Mouse (Mus musculus) intestine, embryonic 16.5 days (tissue): ENCODE data around the gene Olfr403. TPM values are rescaled to one million over a fixed set of nuclear protein-coding genes. Genes with fewer than 3 reads are reported as not detected.

Experiments used
- polyA plus RNA-seq: library from polyadenylated mRNA; unstranded; fragments of >200 nt; fragmentation: Nextera tagmentation; extraction: Ambion mirVana; gene quantifications from 2 replicates; pipeline ENCODE4 v1.2.1, GENCODE M21; 2015

Olfr403 gene
- polyA plus RNA-seq, 1 experiment from 2014 or later: not detected

Other genes starting within 250 kb of the Olfr403 start
- gene Olfr23, start 249.6 kb upstream of the Olfr403 start, polyA plus RNA-seq: not detected in 2 replicates
- gene Olfr397, start 225.4 kb upstream of the Olfr403 start, polyA plus RNA-seq: not detected in 2 replicates
- gene Olfr398, start 195.8 kb upstream of the Olfr403 start, polyA plus RNA-seq: not detected in 2 replicates
- not detected in 2 replicates for gene Olfr139, start 129.7 kb upstream of the Olfr403 start, polyA plus RNA-seq
- gene Olfr399, start 129.6 kb upstream of the Olfr403 start, polyA plus RNA-seq: not detected in 2 replicates
- gene Zfp616, start 116.3 kb upstream of the Olfr403 start, polyA plus RNA-seq: 0.05 TPM in 1 of 2 replicates, not detected in the other
- not detected in 2 replicates for gene Olfr401, start 72.5 kb upstream of the Olfr403 start, polyA plus RNA-seq
- not detected in 2 replicates for gene Olfr402, start 32.7 kb upstream of the Olfr403 start, polyA plus RNA-seq
- gene Olfr43, start 25.1 kb downstream of the Olfr403 start, polyA plus RNA-seq: not detected in 2 replicates
- gene Olfr406, start 73.6 kb downstream of the Olfr403 start, polyA plus RNA-seq: not detected in 2 replicates
- gene Olfr59, start 97.5 kb downstream of the Olfr403 start, polyA plus RNA-seq: not detected in 2 replicates
- gene Olfr410, start 151.8 kb downstream of the Olfr403 start, polyA plus RNA-seq: not detected in 2 replicates
- gene Olfr411, start 166.4 kb downstream of the Olfr403 start, polyA plus RNA-seq: not detected in 2 replicates
- not detected in 2 replicates for gene Olfr412, start 175.8 kb downstream of the Olfr403 start, polyA plus RNA-seq